Mouse (Mus musculus): ENCODE measurements around the gene Txn2. TPM values are rescaled to one million over a fixed set of nuclear protein-coding genes. Genes with fewer than 3 reads are reported as not detected.
A peak's percentile ranks its signal among the peaks of the same experiment; 100 is the strongest.

The Txn2 gene
- polyA plus RNA-seq, 1 experiment from 2014 or later = 234 TPM

DNA sequence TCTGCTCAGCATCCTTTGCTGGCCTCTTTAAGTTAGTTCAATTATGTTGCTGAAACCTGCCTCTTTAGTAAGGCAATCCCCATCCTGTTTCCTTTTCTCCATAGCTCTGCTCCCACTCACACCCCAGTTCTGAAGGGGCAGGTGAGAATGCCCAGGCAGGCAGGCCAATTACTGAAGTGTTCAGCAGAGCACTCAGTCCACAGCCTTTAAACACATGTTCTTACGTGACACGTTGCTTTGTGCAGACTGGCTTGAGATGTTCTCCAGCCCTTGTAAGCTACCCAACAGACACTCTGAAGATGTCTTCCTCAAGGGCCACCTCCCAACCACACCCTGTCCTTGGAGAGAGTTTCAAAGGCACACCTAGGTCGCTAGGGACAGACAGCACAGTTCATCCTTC lies 29.3 kb upstream of the Txn2 start:
- H3K27me3 ChIP-seq (replicated peaks; ENCODE audit: control insufficient read depth, insufficient read depth, low read length) = peaks cover 13% of the 10 kb centered on the region; the same call in 1 of the 2 replicates
- ATAC-seq (ENCODE audit: low read depth) (no peak), DNase-seq (ENCODE audit: low spot score) (no peak)
- WGBS = 62% methylated on average over 3 of the region's 3 CpGs
- no peak overlapping the region for H3K9ac ChIP-seq (ENCODE audit: low read depth, low read length)
- peaks cover 16% of the 10 kb centered on the region for H3K4me1 ChIP-seq (ENCODE audit: control insufficient read depth, insufficient read depth, low read length)
- H3K4me2 ChIP-seq (ENCODE audit: low read depth, low read length) = no peak overlapping the region
- no peak overlapping the region for H3K27ac ChIP-seq (replicated peaks; ENCODE audit: low read depth, low read length)
- no peaks in the 10 kb centered on the region for H3K9me3 ChIP-seq (ENCODE audit: control insufficient read depth, low read length)
- peaks cover 47% of the 10 kb centered on the region for H3K36me3 ChIP-seq (ENCODE audit: control insufficient read depth, insufficient read depth, low read length)
- no peak overlapping the region for H3K4me3 ChIP-seq (ENCODE audit: low read depth, low read length)

DNA sequence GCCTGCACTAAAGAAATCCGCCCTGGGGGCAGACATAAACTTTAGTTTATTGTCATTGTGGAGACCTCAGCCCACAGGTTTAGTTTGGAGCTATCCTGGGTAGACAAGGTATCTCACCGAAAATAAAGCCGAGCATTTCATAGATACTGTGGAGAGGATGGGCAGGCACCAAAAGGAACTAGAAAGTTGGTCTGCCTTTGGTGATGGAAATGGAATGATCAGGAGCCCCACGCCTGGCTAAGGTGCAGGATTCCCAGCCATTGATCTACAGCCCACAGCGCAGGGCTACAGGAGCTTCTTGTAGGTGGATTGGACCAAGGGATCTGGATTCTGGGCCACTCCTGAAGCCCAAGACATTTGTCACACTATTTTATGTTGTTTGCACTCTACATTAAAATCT lies 28.8 kb upstream of the Txn2 start:
- Histone ChIP-seq H3K27ac (replicated peaks; ENCODE audit: low read depth, low read length) (no peak overlapping the region), H3K4me2 (ENCODE audit: low read depth, low read length) (no peak overlapping the region), H3K9ac (ENCODE audit: low read depth, low read length) (0 out of 2 replicates have a peak overlapping the region, but pooled peaks have one; percentile 19), H3K4me3 (ENCODE audit: low read depth, low read length) (no peak overlapping the region), H3K4me1 (ENCODE audit: control insufficient read depth, insufficient read depth, low read length) (peaks cover 16% of the 10 kb centered on the region), H3K36me3 (ENCODE audit: control insufficient read depth, insufficient read depth, low read length) (peaks cover 47% of the 10 kb centered on the region), H3K9me3 (ENCODE audit: control insufficient read depth, low read length) (no peaks in the 10 kb centered on the region), H3K27me3 (replicated peaks; ENCODE audit: control insufficient read depth, insufficient read depth, low read length) (peaks cover 13% of the 10 kb centered on the region; the same call in 1 of the 2 replicates)
- 46% methylated on average over 5 of the region's 5 CpGs for WGBS
- DNase-seq (ENCODE audit: low spot score) (no peak), ATAC-seq (ENCODE audit: low read depth) (no peak)

DNA sequence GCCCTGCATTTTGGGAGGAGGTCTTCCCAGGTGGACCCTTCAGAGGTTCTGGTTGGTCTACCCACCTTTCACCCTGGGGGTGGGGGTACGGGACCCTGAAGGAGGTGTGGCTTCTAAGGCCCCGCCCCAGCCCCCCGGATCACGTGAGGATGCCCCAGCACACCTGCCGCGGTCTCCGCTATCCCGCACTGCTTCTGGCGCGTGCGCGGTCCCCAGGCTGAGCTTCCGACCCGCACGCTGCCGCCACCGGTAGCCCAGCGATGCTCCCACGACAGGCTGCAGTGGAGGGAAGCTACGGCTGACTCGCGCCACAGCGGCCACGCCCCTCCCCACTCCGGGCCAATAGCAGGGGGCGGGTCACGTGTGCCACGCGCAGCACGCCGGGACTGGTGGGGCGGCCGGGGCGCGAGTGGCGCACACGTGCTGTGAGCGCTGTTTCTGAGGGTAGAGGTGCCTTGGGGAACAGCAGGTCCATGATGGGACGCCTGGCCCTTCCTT lies 27.6 kb upstream of the Txn2 start, which contains the start of gene Foxred2:
Gene Foxred2 (minus strand): TSS at position 319 of the 498 bp plus-strand sequence.
- ATAC-seq (ENCODE audit: low read depth) (peak; percentile 95), DNase-seq (ENCODE audit: low spot score) (peak; percentile 89)
- Histone ChIP-seq H3K27me3 (replicated peaks; ENCODE audit: control insufficient read depth, insufficient read depth, low read length) (peaks cover 13% of the 10 kb centered on the region; the same call in 1 of the 2 replicates), H3K9ac (ENCODE audit: low read depth, low read length) (peak within 1 kb of the TSS; percentile 65), H3K9me3 (ENCODE audit: control insufficient read depth, low read length) (no peaks in the 10 kb centered on the region), H3K36me3 (ENCODE audit: control insufficient read depth, insufficient read depth, low read length) (peaks cover 37% of the 10 kb centered on the region), H3K4me1 (ENCODE audit: control insufficient read depth, insufficient read depth, low read length) (peaks cover 16% of the 10 kb centered on the region), H3K4me3 (ENCODE audit: low read depth, low read length) (peak within 1 kb of the TSS; percentile 57), H3K27ac (replicated peaks; ENCODE audit: low read depth, low read length) (no peak within 1 kb of the TSS), H3K4me2 (ENCODE audit: low read depth, low read length) (peak within 1 kb of the TSS; percentile 84)
- WGBS = 0% methylated on average over 31 of the region's 39 CpGs

- Histone ChIP-seq H3K4me2 (ENCODE audit: low read depth, low read length) (peak overlapping the region; percentile 84), H3K4me3 (ENCODE audit: low read depth, low read length) (peak overlapping the region; percentile 57), H3K36me3 (ENCODE audit: control insufficient read depth, insufficient read depth, low read length) (peaks cover 30% of the 10 kb centered on the region), H3K27ac (replicated peaks; ENCODE audit: low read depth, low read length) (no peak overlapping the region), H3K9me3 (ENCODE audit: control insufficient read depth, low read length) (no peaks in the 10 kb centered on the region), H3K9ac (ENCODE audit: low read depth, low read length) (peak overlapping the region; percentile 65), H3K27me3 (replicated peaks; ENCODE audit: control insufficient read depth, insufficient read depth, low read length) (peaks cover 13% of the 10 kb centered on the region; the same call in 1 of the 2 replicates), H3K4me1 (ENCODE audit: control insufficient read depth, insufficient read depth, low read length) (peaks cover 16% of the 10 kb centered on the region)
- peak; percentile 15 for DNase-seq (ENCODE audit: low spot score)
- WGBS = 7% methylated on average over 42 of the region's 52 CpGs
- ATAC-seq (ENCODE audit: low read depth) = peak; percentile 15
Observed at GRCm38 (mm10) chr15:77955440-77956403, 26.9 kb upstream of the Txn2 start.

DNA sequence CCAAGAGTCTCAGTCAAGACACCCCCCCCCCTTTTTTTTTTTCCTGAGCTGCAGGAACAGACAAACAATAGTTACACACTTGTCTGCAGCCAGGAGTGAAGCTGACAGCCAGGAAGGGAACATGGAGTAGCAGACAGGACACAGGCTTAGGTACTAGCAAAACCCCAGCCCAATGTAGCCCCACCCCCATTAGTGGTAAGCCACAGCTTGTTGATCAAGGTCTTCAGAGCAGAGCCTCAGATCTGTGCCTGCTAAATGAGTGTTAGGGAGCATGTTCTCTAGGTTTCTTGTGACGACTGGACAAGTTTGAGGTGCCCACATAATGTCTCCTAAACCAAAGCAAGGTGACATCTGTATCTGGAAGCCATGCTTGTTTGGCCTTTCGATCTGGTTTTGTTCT lies 25.6 kb upstream of the Txn2 start:
- peaks cover 20% of the 10 kb centered on the region for H3K36me3 ChIP-seq (ENCODE audit: control insufficient read depth, insufficient read depth, low read length)
- DNase-seq (ENCODE audit: low spot score) (no peak), ATAC-seq (ENCODE audit: low read depth) (no peak)
- no peak overlapping the region for H3K4me2 ChIP-seq (ENCODE audit: low read depth, low read length)
- 85% methylated on average over 2 of the region's 2 CpGs for WGBS
- peaks cover 13% of the 10 kb centered on the region; the same call in 1 of the 2 replicates for H3K27me3 ChIP-seq (replicated peaks; ENCODE audit: control insufficient read depth, insufficient read depth, low read length)
- no peak overlapping the region for H3K4me3 ChIP-seq (ENCODE audit: low read depth, low read length)
- no peaks in the 10 kb centered on the region for H3K9me3 ChIP-seq (ENCODE audit: control insufficient read depth, low read length)
- peaks cover 16% of the 10 kb centered on the region for H3K4me1 ChIP-seq (ENCODE audit: control insufficient read depth, insufficient read depth, low read length)
- H3K9ac ChIP-seq (ENCODE audit: low read depth, low read length) = no peak overlapping the region
- no peak overlapping the region for H3K27ac ChIP-seq (replicated peaks; ENCODE audit: low read depth, low read length)

GRCm38 (mm10) chr15:77952921-77953320 lies 24.1 kb upstream of the Txn2 start:
- Histone ChIP-seq H3K9ac (ENCODE audit: low read depth, low read length) (no peak overlapping the region), H3K4me1 (ENCODE audit: control insufficient read depth, insufficient read depth, low read length) (peaks cover 16% of the 10 kb centered on the region), H3K9me3 (ENCODE audit: control insufficient read depth, low read length) (no peaks in the 10 kb centered on the region), H3K4me2 (ENCODE audit: low read depth, low read length) (no peak overlapping the region), H3K27ac (replicated peaks; ENCODE audit: low read depth, low read length) (no peak overlapping the region), H3K36me3 (ENCODE audit: control insufficient read depth, insufficient read depth, low read length) (0 out of 2 replicates have a peak, but pooled peaks cover 15% of the 10 kb centered on the region), H3K4me3 (ENCODE audit: low read depth, low read length) (no peak overlapping the region), H3K27me3 (replicated peaks; ENCODE audit: control insufficient read depth, insufficient read depth, low read length) (peaks cover 13% of the 10 kb centered on the region; the same call in 1 of the 2 replicates)
- WGBS = 98% methylated on average over 3 of the region's 3 CpGs
- DNase-seq (ENCODE audit: low spot score) (no peak), ATAC-seq (ENCODE audit: low read depth) (no peak)

DNA sequence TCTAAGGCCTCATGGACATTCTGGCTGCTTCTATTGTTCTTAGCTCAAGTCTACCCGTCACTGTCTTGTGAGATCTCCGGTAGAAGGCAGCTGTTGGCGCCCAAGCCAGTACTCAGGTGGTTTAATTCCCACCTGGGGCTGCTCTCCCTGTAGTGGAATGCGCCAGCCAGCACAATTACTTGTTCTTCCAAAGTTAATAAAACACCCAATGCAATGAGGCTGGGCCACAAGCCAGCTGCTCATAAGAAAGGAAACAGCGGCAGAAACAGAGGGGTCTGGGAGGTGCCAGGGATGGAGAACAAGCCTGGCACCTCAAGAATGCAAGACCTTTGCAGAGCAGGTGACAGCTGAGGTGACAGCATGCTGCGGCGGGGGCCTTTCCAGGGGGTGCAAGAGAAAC lies 20.3 kb upstream of the Txn2 start:
- Histone ChIP-seq H3K27me3 (replicated peaks; ENCODE audit: control insufficient read depth, insufficient read depth, low read length) (no peaks in the 10 kb centered on the region), H3K36me3 (ENCODE audit: control insufficient read depth, insufficient read depth, low read length) (peaks cover 28% of the 10 kb centered on the region), H3K9me3 (ENCODE audit: control insufficient read depth, low read length) (no peaks in the 10 kb centered on the region), H3K4me2 (ENCODE audit: low read depth, low read length) (no peak overlapping the region), H3K27ac (replicated peaks; ENCODE audit: low read depth, low read length) (no peak overlapping the region), H3K9ac (ENCODE audit: low read depth, low read length) (no peak overlapping the region), H3K4me1 (ENCODE audit: control insufficient read depth, insufficient read depth, low read length) (no peaks in the 10 kb centered on the region), H3K4me3 (ENCODE audit: low read depth, low read length) (no peak overlapping the region)
- DNase-seq (ENCODE audit: low spot score) (no peak), ATAC-seq (ENCODE audit: low read depth) (no peak)
- 88% methylated on average over 7 of the region's 7 CpGs for WGBS

DNA sequence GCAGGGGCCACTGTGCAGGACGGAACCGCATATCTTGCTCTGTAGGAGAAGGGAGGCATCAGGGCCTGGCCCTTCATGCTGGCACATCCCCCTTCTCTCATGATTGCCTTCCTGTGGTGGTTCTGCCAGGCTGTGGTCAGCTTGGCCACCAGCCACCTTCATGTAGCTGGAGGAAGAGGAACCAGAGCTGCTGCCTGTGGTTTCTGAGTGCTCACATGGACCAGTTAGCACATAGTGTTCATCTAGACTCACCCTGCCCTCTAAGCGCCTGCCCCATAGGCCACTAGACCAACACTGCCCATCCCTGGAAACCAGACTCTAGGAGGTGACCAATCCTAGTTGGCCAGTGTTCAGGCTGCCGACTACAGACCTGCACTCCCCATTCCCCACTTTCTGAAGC lies 16.9 kb upstream of the Txn2 start:
- 83% methylated on average over 4 of the region's 4 CpGs for WGBS
- Histone ChIP-seq H3K4me3 (ENCODE audit: low read depth, low read length) (no peak overlapping the region), H3K4me2 (ENCODE audit: low read depth, low read length) (no peak overlapping the region), H3K27ac (replicated peaks; ENCODE audit: low read depth, low read length) (no peak overlapping the region), H3K27me3 (replicated peaks; ENCODE audit: control insufficient read depth, insufficient read depth, low read length) (no peaks in the 10 kb centered on the region), H3K9me3 (ENCODE audit: control insufficient read depth, low read length) (no peaks in the 10 kb centered on the region), H3K9ac (ENCODE audit: low read depth, low read length) (no peak overlapping the region), H3K4me1 (ENCODE audit: control insufficient read depth, insufficient read depth, low read length) (no peaks in the 10 kb centered on the region), H3K36me3 (ENCODE audit: control insufficient read depth, insufficient read depth, low read length) (peaks cover 27% of the 10 kb centered on the region)
- ATAC-seq (ENCODE audit: low read depth) = no peak; the same call in 1 of the 2 replicates
- DNase-seq (ENCODE audit: low spot score) = peak; percentile 17
